Mouse (Mus musculus) heart, postnatal 0 days (tissue): ENCODE results near the gene Snx29.

ENCODE experiments used
- CTCF ChIP-seq: IDR thresholded peaks from 2 replicates; pipeline ENCODE4 v1.5.1; 2016; ENCODE audit warnings: antibody characterized with exemption, control low read depth, low read depth
- EP300 ChIP-seq: IDR thresholded peaks from 2 replicates; pipeline ENCODE4 v1.6.1; 2016; ENCODE audit warnings: antibody characterized with exemption, low read depth

DNA sequence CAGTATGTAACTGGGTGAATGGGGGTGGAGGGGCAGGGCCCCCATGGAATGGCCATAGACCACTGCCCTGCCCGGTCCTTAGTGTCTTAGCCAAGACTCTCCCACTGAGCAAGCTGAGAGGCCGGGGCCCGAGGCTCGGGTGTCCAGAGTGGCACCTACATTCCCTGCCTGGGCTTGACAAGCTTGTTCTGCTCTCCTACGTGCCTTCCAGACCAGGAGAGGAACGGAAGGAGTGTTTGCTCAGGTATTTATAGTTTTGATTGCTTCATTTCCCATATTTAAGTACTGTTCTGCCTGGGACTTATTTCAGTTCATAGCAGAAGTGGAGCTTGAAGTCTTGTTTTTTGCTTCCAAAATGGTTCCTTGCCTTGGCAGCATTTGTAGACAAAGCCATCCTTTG, 116.7 kb downstream of the Snx29 start:
- TF ChIP-seq CTCF = no peak
- no peak for TF ChIP-seq EP300
